Mouse (Mus musculus) layer of hippocampus, adult 9-11 months (tissue): ENCODE data around the gene Acox2.
A peak's percentile ranks its signal among the peaks of the same experiment; 100 is the strongest.
"Not testable (repeated sequence)": the region's sequence is repeated elsewhere in the genome, so short reads cannot be mapped to it uniquely, and the experiment has no call there.

Source experiments
- DNase-seq: peaks from one replicate; pipeline ENCODE4 v3.0.0; 2022

Acox2 gene

GRCm38 (mm10) chr14:8259166-8259565, at the start of gene Acox2:
Gene Acox2 (minus strand): TSS chr14:8259353.
- no peak for DNase-seq

DNA sequence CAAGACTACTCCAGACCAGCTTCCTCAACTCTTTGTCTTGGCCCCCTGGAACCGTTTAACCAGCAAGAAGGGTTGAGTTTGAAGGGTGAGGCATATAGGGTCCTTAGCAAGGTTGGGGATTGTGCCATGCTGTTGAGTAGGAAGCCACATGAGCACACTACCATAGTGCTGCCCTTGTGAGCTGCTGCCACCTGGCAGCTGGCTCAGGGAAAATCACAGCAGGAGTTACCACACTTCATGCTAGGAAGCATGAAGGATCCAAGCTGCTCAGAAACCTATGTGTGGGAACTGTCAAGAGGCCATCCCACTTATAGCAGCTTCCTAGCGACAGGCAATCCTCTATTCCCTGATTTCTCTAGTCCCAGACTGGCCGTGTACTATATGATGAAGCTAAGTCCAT, 49.5 kb upstream of the Acox2 start:
- DNase-seq = no peak

DNA sequence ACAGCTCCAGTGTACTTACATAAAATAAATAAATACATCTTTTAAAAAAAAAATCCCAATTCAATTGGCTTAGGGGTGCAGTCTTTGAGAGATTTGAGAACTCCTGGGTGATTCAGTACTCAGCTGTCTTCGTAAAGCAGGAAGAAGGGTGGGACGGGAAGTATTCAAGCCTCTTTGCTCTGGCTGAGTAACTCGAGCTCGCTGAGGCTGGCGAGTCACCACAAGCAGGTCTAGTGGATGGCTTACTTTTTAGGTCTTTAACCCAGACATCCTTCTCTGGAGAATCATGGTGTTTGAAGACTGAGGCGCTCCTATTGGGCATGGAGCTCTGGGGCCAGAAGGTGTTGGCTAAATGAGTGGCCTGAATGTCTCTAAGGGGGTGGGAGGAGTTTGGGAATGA, 47.7 kb upstream of the Acox2 start:
- DNase-seq = no peak

- no peak for DNase-seq
Measured at GRCm38 (mm10) chr14:8305014-8305413, 45.9 kb upstream of the Acox2 start.

- DNase-seq = no peak
Measured at GRCm38 (mm10) chr14:8304082-8304481, 44.9 kb upstream of the Acox2 start.

- DNase-seq = peak; percentile 0
Measured at GRCm38 (mm10) chr14:8302687-8303086, 43.5 kb upstream of the Acox2 start.

DNA sequence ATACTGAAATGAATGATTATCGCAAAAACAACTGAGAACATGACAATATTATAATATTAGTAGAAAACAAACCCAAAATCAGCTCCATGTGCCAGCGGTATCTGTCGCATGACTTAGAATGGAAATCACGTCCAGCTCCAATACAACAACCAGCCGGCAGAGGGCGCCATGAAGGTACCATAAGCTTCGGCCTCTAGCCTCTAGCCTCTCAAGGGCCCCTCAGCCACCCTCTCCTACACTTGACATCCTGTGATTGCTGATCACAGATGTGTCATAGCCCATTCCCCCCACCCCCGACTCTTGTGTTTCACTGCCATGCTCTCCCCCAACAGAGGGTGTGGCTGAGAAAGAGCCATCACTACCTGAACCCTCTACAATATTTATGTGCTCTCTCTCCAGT, 41.1 kb upstream of the Acox2 start:
- DNase-seq = peak; percentile 33

- no peak for DNase-seq
Measured at GRCm38 (mm10) chr14:8297889-8298293, 38.7 kb upstream of the Acox2 start.

DNA sequence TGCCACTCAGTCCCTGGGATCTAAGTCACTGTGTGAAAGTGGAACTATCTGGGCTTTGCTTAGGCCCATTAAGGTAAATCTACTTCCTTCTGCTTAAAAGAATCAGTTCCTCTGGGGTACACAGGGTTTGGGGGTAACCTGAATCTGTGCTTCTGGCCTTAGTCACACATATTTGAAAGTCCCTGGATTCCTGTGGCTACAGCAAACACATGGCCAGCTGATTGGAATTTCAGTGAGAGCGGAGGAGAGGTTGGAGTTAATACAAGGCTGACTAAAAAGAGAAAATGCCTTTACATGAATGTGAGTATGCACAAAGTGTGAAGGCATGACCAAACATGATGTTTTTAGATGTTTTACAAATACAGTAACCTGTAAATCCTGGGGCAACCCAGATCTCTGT, 35.1 kb upstream of the Acox2 start:
- DNase-seq = no peak

- DNase-seq = not testable (repeated sequence)
Measured at GRCm38 (mm10) chr14:8286595-8286994, 27.4 kb upstream of the Acox2 start.

GRCm38 (mm10) chr14:8283784-8284183, 24.6 kb upstream of the Acox2 start:
- DNase-seq = no peak

DNA sequence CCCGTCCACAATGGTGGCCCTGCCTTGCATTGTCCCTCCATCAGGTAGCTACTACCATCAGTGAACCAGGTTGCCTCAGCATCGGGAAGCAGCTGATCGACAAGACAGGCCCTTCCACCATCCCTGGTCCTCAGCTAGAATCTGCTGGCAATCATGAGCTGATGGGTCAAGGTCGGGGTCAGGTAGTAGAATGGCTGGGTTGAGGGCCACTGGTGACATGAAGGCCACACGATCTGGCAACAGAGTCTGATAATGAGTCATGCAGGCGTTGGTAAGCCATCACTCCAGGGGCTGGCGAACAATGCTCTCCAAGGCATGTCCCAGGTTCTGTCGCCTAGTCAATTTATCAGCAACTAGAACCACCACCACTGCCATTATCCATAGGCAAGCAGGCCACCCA, 12.1 kb upstream of the Acox2 start:
- not testable (repeated sequence) for DNase-seq

- no peak for DNase-seq
Measured at GRCm38 (mm10) chr14:8264378-8264777, 5.2 kb upstream of the Acox2 start.

DNA sequence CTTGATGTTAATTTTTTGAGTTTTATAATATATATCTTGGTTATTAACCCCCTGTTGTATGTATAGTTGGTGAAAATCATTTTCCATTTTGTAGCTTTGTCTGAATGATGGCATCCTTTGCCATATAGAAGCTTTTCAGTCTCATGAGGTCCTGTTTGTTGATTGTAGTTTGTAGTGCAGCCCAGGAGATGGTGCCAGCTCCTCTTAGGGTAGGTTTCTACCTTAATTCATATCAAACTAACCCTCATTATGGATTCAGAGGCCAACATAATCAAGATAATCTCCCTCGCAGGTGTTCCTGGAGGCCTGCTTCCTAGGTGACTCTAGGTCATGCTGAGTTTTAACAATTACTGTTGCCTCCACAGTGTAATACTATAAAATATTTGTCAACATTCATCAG, 3.1 kb upstream of the Acox2 start:
- DNase-seq = no peak

DNA sequence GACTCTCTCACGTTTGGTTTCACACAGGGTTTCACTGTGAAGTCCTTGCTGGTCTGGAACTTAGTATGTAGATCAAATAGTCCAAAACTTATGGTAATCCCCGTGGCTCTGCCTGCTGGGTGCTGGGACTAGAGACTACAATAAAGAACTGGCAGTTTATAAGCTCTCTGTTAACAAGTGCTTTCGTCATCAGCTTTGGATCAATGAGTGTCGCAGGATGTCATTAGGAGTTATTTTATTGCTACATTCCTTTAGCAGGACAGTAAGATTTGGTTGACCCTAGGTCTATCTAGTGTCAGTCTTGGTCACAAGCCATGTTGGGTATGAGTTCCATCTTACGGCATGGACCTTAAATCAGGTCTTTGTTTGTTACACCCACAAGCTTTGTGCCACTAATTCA, 1.1 kb upstream of the Acox2 start:
- DNase-seq = no peak

GRCm38 (mm10) chr14:8258752-8259151, 401 bp downstream of the Acox2 start:
- DNase-seq = no peak

- DNase-seq = no peak
Measured at GRCm38 (mm10) chr14:8258335-8258627, 872 bp downstream of the Acox2 start.

DNA sequence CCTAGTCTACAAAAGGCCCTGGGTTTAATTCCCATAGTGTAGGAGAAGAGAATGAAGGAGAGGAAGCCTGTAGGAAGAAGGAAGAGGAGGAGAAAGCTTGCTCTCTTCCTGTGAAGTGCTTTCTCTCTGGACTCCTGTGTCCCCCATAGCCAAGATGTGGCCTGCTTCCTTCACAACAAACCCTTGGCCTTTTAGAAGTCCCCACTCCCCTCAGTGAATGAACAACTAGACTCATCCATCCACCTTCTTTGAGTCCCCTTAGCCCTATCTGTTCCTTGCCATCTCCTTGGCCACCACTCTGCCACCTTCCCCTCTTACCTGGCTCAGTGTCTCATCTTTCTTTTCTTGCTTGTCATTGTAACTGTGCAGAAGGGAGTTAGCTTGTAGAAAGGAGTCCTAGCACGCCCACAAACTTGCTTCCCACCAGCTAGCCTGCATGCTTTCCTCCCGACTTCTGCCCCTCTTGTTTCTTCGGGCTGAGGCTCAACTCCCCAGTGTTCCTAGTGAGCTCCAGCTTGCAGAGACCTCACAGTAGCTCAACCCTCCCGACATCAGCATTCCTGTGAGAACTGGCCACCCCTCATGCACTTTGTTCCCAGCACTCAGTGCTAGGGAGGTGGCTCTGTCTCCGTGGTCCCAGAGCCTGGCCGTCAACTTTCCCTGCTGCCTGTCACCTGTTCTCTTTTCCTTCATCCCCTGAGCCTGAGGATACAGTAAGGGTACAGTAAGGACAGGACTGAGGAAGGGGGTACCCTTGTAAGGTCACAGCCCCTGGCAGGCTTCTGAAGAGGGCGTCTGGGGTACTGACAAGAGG, 1.4 kb downstream of the Acox2 start:
- no peak for DNase-seq

GRCm38 (mm10) chr14:8256881-8257280, 2.3 kb downstream of the Acox2 start:
- DNase-seq = no peak

DNA sequence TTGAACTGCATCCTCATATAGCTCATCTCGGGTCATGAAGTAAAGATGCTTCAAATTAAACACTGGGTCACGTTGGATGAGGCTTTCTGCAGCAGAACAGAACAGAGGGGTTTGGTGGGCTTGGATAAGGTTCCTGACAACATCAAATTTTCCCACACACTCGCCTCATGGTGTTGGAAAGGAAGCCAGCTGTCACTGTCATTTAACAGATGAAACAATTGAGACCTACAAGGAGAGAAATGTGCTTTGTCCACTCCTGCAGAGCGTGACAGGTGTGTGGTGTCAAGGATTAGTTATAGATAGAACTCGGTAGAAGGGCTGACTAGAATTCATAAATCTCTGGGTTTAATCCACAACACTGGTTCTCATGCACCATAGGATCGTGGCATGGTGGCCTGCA, 3.1 kb downstream of the Acox2 start:
- DNase-seq = no peak

DNA sequence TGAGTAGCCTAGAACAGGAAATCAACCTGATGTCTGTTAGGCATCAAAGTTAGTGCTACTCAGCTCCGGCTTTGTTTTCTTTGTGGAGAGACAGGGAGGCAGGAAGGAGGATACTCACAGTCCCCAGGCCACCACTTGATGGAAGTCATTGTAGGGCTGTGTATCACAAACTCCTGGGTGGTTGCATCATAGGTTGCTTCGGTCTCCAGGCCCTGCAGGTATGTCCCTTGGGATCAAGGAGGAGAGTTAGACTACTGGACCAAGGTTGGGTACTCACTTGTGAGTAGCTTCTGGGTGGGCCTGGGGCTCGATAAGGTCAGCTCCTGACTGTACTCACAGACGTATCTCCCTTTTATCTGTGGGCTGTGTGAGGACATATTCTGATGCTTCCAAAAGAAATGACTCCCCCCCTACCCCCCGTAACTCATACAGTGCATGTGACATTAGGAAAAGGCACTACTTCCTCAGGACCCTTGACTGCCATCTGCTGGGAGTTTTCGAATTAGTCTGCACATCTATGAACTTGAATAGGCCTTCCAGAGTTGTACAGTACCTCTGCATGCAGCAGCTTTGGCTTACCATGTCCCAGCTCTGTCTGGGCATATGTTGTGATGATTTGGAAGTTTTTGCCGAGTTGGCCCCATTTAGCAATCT, 4.0 kb downstream of the Acox2 start:
- DNase-seq = peak; percentile 68

GRCm38 (mm10) chr14:8251330-8251885, 7.7 kb downstream of the Acox2 start:
- DNase-seq = no peak

DNA sequence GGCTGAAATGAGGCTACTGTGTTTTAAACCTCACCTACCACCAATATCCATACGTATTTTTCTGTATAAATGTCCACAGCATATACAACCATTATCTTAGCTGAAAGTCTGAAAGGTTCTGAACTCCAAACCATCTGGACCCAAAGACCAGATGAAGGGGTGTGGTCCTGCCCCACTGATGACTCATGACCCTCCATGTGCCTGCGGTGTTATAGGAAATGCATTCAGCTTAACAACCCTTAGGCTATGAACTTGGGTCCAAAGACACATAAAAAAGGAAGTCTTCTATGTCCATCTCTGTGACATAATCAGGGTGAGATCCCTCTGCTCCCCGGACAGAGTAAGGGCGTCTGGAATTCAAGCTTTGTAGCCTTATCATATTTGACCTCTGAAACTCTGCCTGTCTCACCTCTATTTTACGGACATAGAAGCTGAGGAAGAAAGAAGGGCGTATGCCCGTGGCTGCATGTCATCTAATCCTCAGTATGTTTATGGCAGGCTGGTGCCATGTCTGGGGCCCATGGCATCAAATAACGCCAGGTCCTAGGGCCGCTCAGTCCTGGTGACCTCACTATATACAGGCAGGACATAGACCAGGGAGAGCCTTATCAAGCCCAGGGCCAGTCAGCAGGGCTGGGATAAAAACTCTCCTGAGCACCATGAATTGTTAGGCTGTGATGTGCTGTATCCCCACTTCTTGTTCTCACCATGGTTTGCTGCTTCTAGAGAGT, 8.8 kb downstream of the Acox2 start:
- DNase-seq = no peak

DNA sequence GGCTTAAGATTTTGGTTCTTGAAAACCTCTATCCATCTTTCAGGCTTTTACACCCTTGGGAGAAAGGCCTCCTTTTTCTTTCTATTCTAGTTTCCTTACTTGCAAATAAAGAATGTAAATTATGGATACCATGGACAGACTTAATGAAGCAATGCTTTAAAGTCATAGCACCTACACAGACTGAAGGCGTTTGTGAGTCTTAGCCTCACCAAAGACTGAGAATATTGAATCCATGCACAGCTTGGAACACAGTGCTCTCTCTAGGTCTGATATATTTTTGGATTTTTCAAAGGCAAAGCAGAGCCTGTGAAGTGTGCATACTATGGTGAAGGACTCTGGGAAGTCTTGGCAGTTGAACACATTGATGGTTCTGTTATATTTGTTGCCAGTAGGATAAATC, 9.9 kb downstream of the Acox2 start:
- no peak for DNase-seq
